7 mouse cellular contexts compared by ENCODE assay signal in the genomic region with DNA sequence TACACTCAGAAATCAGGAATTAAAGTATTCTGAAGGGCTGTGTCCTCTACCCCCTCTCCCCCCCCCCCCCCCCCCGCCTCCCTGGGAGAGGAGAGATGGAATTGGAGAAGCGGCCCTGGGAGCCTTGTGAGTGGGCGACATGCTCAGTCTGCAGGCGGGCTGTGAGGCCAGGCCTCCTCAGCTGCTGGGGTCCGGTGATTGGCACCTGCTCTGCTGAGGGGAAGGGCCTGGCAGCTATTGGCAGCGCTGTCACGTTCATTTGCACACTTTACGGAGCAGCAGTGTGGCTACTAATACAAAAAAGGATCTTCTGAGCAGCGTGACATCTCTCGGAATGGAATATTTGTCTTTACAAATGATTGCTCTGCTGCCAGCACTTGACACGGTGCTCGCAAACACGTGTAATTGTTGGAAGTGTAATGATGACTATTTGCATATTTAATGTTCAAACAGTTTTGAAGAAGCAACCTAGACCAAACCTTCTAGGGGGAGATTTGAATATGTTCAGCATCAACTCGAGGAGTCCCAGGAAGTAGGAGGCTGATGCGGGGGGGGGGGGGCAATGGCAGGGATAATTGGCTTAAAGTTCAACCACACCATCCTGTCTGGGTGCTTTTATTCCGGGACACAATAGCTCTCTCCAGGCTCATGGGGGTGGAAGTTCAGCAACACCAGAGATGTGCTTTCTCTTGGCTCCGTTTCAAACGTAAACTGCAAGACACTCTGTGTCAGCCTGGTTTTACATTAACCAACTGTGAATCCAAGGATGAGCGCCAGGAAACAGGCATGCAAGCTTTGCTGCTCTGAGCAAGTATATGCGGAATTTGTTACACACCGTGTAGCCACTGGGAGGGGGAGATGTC.
A peak's percentile ranks its signal among the peaks of the same experiment; 100 is the strongest.
DNase-seq lines count a peak whose midpoint lies in the region; ATAC-seq lines count a peak whose summit lies in the region.

No protein-coding gene starts in this region.

- peak; percentile 3 for DNase-seq in urinary bladder, postnatal 14 days (ENCODE audit: low spot score)
- no peak for DNase-seq in urinary bladder, adult 18-20 months (ENCODE audit: low spot score in 2 of 2)
- peak; percentile 31 to 55 for DNase-seq in left cerebral cortex, postnatal 14 days (ENCODE audit: low spot score in 2 of 2)
- DNase-seq in right cerebral cortex, adult 18-20 months, result peak; percentile 21
- DNase-seq in adrenal gland, adult 18-20 months (ENCODE audit: low spot score in 2 of 2), result no peak

- no peaks in the 10 kb centered on the region for H3K9me3 ChIP-seq in hindbrain, embryonic 15.5 days

- no peak overlapping the region for H3K9ac ChIP-seq in hindbrain, embryonic 15.5 days

- no peaks in the 10 kb centered on the region for H3K27me3 ChIP-seq in hindbrain, embryonic 15.5 days

- peak overlapping the region; percentile 14 for H3K4me3 ChIP-seq in hindbrain, embryonic 15.5 days

- H3K36me3 ChIP-seq in hindbrain, embryonic 15.5 days, result no peaks in the 10 kb centered on the region

- H3K4me2 ChIP-seq in hindbrain, embryonic 15.5 days, result peak overlapping the region; percentile 45

- ATAC-seq in hindbrain, embryonic 15.5 days (ENCODE audit: low FRiP score, low read depth), result peak; percentile 89
- ATAC-seq in erythroblast, adult 5-6 weeks (replicated peaks; ENCODE audit: low FRiP score, poor library complexity, severe bottlenecking), result no peak

- H3K4me1 ChIP-seq in hindbrain, embryonic 15.5 days (replicated peaks), result peaks cover 33% of the 10 kb centered on the region

- WGBS in hindbrain, embryonic 15.5 days, result 8% methylated on average over 20 of the region's 21 CpGs

- intact Hi-C loops in left cerebral cortex, postnatal 14 days (cut with DNase I), result loop anchor here (5.0 to 10.0 kb wide), 3 partner anchors 657 to 1554 kb away; no protein-coding TSS in a partner anchor

- H3K27ac ChIP-seq in hindbrain, embryonic 15.5 days (replicated peaks), result peak overlapping the region; percentile 56; the same call in 1 of the 2 replicates

Comparison
In these comparisons a context has a peak if more than half of its experiments do, and no peak if none do; other contexts are left out.
1. DNase-seq: peak in urinary bladder, postnatal 14 days (single experiment), left cerebral cortex, postnatal 14 days (2 of 2) and right cerebral cortex, adult 18-20 months (single experiment); none in urinary bladder, adult 18-20 months (0 of 2) and adrenal gland, adult 18-20 months (0 of 2).